Mouse (Mus musculus) hematopoietic stem cell, adult 5-6 weeks (primary cell): Measurements from ENCODE around the gene Lig3. TPM values are rescaled to one million over a fixed set of nuclear protein-coding genes. Genes with fewer than 3 reads are reported as not detected.

Experiments used
- ATAC-seq, 2 experiments: fragments of 125-278 bp in 1 of 2; replicated peaks in 1 of 2; 2 replicates each; pipeline ENCODE4 v1.8.0; 2016 to 2017; ENCODE audit warnings: inconsistent platforms in 2 of 2, mild to moderate bottlenecking in 2 of 2, moderate number of reproducible peaks in 2 of 2, low read depth in 1 of 2, moderate TSS enrichment in 1 of 2; ENCODE audit not compliant: low FRiP score in 2 of 2, poor library complexity in 2 of 2, severe bottlenecking in 2 of 2, insufficient read depth in 1 of 2, low TSS enrichment in 1 of 2
- total RNA-seq: library from RNA; stranded (forward); fragments of 172-1452, 232-1000 nt; gene quantifications from 2 replicates; pipeline ENCODE4 v1.2.3, GENCODE M21; 2017

The Lig3 gene
- 47.4 and 54.5 TPM in 2 replicates for total RNA-seq

DNA sequence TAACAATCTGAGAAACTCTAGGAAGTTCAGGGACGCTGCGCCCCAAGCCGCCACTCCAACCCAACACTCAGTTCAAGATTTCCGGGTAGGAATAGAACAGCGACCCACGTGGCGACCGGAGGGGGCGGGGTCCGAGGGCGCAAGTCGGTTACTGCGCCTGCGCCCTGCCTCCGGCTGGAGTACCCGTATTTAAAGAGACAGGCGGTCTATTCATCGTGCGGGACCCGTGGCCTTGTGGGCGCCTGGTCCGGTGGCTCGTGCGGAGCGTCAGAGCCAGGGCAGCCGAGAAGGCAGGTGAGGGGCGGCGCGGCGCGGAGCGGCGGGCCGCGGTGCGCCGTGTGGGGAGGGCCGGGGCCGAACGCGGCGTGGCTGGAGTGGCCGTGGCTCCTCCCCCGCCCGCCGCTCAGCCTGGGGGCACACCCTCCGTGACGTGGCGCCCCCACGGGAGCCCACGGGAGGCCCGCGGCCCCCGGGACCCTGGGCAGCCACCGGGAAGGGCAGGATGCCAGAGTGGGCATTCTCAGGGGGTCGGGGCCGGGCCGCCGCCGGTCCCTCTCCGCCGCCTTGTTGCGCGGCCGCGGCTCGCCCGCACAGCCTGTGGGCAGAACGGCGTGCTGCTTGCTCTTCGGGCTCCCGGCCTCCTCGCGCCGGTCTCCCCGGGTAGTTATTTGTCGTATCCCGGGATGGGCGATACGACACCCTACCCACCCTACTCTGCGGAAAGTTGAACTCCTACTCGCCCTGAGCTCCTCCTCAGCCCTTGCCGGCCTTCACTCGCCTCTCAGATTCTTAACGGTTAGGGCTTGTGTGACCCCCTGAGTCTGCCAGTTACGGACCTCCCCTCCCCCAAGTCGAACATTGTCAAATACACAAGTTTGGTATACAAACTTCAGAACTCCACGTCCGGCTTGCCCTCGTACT lies at the start of gene Lig3:
Gene Lig3, plus strand, starts transcription at position 126 of the 921 bp plus-strand sequence.
- ATAC-seq: peak; percentile 86 to 92

DNA sequence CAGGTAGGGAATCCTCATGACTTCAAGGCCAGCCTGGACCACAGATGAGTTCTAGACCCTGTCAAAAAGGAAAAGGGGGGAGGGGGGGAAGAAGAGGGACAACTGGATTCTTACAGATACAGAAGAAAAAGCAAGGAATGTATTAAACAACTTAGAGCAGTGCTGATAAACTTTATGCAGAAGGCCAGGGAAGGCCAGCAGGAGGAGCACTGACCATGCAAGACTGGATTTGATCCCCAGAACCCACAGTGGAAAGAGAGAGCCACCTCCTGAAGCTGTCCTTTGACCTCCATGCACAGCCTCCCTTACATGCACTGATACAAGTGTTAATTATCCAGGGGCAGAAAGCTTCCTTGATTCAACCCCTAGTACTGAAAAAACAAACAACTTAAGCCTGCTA lies 46.7 kb upstream of the Lig3 start:
- ATAC-seq: no peak

DNA sequence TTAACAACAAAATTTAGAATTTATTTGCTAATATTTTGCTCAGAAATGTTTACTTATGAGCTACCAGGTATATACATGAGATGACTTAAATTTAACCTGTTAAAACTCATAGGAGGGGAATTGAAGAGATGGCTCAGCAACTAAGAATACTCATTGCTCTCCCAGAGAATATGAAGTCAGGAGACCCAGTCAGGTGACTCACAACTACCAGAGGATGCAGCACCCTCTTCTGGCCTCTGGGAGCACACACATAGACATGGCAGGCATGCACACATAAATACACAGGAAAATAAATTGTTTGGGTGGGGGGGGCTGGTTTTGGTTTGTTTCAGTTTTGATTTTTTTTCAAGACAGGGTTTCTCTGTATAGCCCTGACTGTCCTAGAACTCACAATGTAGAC lies 41.9 kb upstream of the Lig3 start:
- no peak for ATAC-seq

DNA sequence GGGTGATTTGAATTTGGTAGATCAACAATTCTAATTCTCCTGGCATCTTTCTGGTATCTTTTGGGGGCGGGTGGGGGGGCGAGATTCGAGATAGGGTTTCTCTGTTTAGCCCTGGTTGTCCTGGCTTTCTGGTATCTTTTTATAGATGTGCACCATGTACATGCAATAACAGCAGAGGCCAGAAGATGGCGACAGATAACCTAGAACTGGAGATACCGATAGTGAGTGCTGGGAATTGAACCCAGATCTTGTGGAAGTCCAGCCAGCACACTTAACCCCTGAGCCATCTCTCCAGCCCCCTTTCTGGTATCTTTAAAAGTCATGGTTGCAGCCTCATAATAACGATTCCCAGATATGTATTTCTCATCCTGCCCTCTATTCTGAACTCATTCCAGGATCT lies 34.8 kb upstream of the Lig3 start:
- 0 out of 4 replicates have a peak, but pooled peaks of 1 of the 2 experiments have one; percentile 56 for ATAC-seq

DNA sequence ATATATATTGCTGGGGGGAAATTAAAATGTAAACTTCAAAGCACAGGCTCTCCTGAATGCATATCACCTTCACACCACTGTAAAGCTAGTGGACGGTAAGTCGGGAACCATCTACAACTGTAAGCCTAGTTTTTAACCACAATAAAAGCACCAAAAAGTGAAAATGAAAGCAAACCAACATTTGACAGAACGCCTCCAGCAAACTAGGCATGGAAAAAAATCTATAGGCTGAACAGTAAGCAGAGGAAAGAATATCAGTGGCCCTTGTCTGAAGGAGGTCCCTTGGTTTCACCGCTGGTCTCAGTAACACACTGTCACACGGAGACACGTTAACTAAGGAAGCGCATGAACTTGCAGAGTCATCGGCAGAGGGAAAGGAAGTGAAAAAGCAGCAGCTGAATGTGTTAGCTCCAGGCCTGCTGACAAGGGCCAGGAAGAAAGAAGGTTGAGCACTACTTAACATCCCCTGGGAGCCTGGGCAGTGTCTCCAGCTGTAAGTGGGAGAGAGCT lies 34.0 kb upstream of the Lig3 start:
- ATAC-seq: peak; percentile 88 to 91

DNA sequence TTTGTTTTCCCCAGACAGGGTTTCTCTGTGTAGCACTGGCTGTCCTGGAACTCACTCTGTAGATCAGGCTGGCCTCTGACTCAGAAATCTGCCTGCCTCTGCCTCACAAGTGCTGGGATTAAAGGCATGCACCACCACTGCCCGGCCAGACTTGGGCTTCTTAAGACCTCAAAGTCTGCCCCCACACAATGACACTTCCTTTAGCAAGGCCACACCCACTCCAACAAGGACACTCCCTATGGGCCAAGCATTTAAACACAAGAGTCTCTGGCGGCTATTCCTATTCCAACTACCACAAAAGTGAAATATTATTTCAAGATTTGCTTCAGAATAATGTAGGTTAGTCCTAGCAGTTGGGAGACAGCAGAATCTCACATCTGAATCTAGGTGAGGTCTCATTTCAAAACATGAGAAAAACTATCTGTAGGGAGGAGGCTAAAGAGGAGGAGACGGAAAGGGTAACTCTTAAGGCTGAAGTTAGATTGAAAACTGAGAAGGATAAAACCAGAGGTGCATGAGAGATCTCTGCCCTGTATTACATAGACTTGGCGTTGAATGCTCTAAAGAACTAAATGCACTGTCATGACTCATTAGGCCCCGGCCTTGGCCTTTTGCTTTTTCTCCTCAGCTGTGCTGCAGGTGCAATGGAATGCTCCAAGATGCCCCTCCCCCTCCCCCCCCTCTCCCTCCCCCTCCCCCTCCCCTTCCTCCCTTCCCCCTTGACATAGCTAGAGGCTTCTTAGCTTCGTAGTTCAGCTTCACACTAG lies 28.4 kb upstream of the Lig3 start:
- ATAC-seq: no peak

DNA sequence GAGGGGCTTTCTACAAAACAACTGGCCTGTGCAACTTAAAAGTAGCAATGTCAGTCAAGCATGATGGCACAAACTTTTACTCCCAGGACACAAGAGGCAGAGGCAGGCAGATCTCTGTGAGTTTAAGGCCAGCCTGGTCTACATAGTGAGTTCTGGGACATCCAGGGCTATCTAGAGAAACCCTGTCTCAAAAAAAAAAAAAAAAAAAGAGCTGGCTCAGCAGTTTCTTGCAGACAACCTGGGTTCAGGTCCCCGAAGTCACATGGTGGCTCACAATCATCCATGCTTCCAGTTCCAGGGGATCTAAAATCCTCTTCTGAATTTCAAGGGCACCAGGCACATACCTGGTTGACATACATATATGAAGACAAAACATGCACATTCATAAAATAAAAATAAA lies 25.0 kb upstream of the Lig3 start:
- ATAC-seq: no peak

DNA sequence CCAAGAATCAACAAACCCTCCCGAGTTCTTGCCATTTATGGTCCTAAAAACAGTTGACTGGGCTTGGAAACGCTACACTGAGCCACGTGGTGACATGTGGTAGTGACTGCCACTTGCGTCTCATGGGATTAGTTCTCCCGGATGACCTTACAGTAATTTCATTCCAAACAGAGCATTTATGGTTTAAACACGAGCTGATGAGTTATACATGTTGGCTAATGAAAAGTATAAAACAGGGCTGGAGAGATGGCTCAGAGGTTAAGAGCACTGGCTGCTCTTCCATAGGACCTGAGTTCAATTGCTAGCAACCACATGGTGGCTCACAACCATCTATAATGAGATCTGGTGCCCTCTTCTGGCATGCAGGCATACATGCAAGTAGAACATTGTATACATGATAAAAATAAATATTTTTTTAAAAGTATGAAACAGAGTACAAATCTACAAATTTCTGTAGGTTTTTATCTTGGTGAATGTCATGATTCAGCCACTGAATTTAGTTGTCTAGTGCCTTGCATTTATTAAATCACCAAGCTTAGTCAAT lies 18.6 kb upstream of the Lig3 start:
- ATAC-seq: no peak

DNA sequence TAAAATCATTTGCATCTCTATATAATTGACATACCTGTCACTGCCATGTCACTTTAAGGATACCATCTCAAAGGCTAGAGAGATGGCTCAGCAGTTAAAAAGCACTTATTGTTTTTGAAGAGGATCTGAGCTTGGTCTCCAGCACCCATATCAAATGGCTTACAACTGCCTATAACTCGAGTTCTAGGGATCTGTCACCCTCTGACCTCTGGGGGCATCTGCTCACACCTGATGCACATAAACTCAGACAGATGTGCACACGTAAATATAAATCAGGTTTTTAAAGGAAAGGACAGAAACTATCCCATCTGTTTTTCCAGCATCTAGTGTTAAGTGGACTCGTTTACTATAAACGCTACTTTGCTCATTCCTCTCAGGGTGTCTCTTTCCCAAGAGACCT lies 17.6 kb upstream of the Lig3 start:
- ATAC-seq: no peak

DNA sequence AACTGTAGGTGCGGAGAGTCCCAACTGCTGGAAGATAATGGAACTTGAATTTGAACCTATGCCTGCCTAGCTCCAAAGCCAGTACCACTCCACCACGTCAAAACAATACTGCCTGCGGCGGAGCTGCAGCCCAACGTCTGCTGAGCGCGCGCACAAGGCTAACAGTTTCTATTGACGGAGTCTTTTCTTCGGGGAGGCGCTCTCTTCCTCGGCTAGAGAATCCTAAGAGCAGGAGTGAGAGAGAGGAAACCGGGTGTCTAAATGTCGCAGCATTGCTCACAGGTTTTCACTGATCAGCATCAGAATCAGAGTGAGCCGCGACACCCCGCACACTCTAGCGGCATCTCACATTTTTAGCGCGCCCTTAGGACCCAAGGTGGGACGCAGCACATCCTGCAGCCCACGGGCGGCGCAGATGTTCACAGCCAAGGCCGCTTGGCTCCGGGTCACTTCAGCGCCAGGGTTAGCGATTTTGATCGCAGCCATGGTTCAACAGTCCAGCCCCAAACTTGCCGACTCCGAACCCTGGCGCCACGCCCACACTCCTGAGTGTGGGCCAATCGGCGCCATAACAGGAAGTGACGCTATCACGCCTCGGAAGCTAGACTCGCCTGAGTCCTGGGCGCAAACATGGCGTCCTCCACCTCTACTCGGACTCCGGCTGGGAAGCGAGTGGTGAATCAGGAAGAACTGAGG lies 17.0 kb upstream of the Lig3 start, which contains the start of the genes Cct6b and Zfp830:
Gene Cct6b, minus strand, starts transcription at position 580 of the 696 bp plus-strand sequence.
Gene Zfp830, plus strand, starts transcription at position 604 of the 696 bp plus-strand sequence.
- peak; percentile 98 to 99 for ATAC-seq

DNA sequence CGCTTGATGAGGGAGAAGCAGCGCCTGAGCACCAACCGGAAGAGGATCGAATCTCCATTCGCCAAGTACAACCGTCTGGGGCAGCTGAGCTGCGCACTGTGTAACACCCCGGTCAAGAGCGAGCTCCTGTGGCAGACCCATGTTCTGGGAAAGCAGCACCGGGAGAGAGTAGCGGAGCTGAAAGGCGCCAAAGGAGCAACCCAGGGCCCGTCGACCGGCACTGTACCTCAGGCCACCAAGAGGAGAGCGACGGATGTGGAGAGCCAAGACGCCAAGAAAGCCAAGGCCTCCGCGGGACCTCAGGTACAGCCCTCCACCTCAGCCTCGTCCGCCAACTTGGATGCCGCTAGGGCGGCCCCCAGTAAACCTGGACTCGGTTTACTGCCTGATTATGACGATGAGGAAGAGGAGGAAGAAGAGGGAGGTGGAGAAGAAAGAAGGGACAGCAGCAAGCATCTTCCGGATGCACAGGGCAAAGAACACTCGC lies 16.4 kb upstream of the Lig3 start:
- ATAC-seq: no peak; a peak in 2 of 4 replicates

DNA sequence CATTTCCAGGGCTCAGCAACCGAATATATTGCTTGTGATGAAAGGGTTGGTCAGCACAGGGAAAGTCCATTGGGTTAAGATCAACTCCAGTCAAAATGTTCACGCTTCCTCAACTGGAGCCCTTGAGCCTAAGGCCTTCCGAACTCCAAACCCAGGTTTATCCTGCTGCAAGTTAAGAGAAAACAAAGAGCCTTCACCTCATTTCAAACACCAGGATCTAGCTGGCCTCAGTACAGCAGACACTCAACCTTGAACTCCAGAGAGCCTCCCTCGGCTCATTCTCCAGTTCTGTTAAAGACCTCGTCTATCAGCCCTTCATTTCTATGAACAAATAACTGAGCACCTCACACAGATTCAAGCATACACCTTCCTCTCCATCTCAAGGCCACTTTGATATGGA lies 774 bp upstream of the Lig3 start:
- no peak for ATAC-seq

DNA sequence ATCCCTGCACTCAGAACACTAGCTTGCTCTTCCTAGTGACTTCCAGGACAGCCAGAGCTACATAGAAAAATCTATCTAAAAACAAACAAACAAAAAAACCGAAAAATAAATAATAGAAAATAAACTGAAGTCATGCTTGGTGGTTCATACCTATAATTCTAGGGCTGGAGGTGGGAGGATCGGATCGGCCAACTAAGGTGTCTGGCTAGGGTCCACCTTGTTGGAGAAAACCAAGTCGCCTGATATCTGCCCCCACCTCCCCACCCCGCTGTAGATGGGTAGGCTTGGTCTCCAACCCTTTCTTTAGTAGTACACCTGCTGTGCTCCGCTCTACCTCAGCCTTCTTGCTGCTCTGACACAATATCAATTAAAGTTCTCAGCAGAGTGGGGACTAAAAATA lies 1.3 kb downstream of the Lig3 start:
- ATAC-seq: no peak

DNA sequence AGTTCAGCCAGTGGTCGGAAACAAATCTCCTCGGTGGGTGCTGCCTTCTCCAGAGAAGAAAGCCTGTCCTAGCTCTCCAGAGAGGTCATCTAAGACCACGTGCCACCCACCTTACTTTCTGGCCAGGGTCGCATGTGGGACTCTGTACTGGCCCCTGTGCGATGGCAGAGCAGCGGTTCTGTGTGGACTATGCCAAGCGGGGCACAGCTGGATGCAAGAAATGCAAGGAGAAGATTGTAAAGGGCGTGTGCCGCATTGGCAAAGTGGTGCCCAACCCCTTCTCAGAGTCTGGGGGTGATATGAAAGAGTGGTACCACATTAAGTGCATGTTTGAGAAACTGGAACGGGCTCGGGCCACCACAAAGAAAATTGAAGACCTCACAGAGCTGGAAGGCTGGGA lies 2.5 kb downstream of the Lig3 start:
- ATAC-seq: no peak

DNA sequence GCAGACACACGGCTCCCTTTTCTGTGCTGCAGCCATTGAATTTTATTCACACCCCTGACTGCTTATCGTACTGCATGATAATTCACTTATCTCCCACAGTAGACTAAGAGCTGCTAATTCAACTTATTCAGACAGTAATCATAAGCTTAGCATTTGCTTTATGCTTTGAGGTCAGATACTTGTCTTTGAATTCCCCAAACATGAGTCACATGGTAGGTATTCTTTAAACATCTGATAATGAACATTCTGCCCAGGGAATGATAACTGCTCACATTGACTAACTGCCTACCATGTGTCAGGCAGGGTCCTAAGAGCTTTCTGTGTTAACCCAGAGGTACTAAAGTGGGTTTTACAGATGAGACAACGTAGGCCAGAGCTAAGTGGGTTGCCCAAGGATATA lies 25.7 kb downstream of the Lig3 start:
- no peak for ATAC-seq

DNA sequence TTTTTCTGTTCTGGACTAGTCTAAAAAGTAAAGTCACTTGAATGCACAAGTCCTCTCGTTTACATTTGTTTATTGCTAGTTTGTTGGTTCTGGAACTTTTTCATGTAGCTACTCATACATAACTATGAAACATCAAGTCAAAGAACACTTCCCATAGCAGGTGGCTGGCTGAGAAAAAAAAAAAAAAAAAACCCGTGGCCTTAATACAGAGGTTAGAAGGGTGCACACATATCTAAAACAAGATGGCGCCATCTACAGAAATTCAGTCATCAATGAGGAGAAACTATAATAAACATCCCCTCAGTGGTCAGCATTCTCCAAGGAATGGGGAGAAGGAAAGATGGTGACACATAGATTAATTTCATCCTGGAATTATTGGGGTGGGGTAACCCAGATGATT lies 26.5 kb downstream of the Lig3 start:
- no peak for ATAC-seq

DNA sequence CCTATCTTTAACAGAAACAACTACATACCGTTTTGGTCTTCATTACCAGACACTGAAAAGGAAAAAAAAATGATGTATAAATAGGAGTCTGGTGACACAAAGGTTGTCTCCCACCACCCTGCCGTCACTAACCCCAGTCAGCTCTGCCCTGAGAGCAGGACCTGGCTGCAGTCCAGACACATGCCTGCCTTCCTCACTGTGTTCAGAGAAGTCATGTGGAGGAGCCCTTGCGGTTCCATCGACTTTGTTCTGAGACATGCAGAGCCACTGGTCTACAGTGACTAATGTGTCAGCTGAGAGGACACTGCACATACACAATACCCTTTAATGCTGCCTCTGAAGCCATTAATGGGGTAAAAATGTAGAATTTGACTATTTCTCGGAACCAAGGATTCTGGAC lies 27.6 kb downstream of the Lig3 start:
- ATAC-seq: no peak
